In the genomic region with DNA sequence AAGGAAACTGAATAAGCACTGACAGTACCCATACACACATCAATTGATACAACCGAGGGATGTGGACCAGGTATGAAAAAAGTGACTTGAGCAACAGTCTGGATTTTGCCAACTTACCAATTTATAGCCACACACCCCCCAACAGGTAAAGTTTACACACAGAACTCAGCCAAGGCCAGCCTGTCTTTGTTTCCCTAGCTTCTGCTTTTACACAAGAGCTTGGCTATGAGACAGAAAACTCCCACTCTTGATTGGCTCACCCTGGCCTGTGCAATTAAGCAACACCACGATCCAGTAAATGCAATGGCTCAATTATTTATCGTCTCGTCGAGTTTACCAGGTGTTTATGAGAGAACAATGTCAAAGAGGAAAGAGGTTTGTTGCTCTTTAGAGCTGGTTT, we compare ENCODE assay signal across 8 mouse cellular contexts. TPM values are rescaled to one million over a fixed set of nuclear protein-coding genes. Genes with fewer than 3 reads are reported as not detected.
DNase-seq lines count a peak whose midpoint lies in the region; ATAC-seq and TF ChIP-seq lines count a peak whose summit lies in the region.

No protein-coding gene starts in this region.

- WGBS in embryonic facial prominence, embryonic 14.5 days, result 19% methylated on average over 5 of the region's 5 CpGs
- WGBS in hindbrain, embryonic 13.5 days, result 34% methylated on average over 5 of the region's 5 CpGs
- 6% methylated on average over 5 of the region's 5 CpGs for WGBS in liver, embryonic 16.5 days (ENCODE audit: insufficient replicate concordance)
- WGBS in neural tube, embryonic 13.5 days, result 23% methylated on average over 5 of the region's 5 CpGs

- DNase-seq in testis, postnatal 10 days (ENCODE audit: low spot score), result no peak
- peak; percentile 52 for DNase-seq in embryonic facial prominence, embryonic 14.5 days (ENCODE audit: low spot score)
- no peak for DNase-seq in frontal cortex, postnatal 36 days (ENCODE audit: low spot score in 2 of 2)
- DNase-seq in left cerebral cortex, adult 9 months (ENCODE audit: low spot score in 2 of 2), result no peak

- no peaks in the 10 kb centered on the region for H3K27me3 ChIP-seq in testis, adult 2 months (ENCODE audit: control insufficient read depth, insufficient read depth, low read length)
- no peaks in the 10 kb centered on the region for H3K27me3 ChIP-seq in embryonic facial prominence, embryonic 14.5 days (replicated peaks; ENCODE audit: control insufficient read depth, insufficient read depth, low read length)
- H3K27me3 ChIP-seq in hindbrain, embryonic 13.5 days, result 0 out of 2 replicates have a peak, but pooled peaks cover 3% of the 10 kb centered on the region
- H3K27me3 ChIP-seq in liver, embryonic 16.5 days (ENCODE audit: control insufficient read depth, insufficient read depth, low read depth, low read length), result no peaks in the 10 kb centered on the region
- H3K27me3 ChIP-seq in neural tube, embryonic 13.5 days, result no peaks in the 10 kb centered on the region

- H3K4me2 ChIP-seq in embryonic facial prominence, embryonic 14.5 days (ENCODE audit: low read depth, low read length), result peak overlapping the region; percentile 71
- H3K4me2 ChIP-seq in hindbrain, embryonic 13.5 days, result peak overlapping the region; percentile 74
- H3K4me2 ChIP-seq in liver, embryonic 16.5 days (ENCODE audit: low read depth, low read length), result peak overlapping the region; percentile 94
- peak overlapping the region; percentile 71 for H3K4me2 ChIP-seq in neural tube, embryonic 13.5 days

- H3K27ac ChIP-seq in testis, adult 2 months (ENCODE audit: control insufficient read depth, insufficient read depth, low read depth, low read length), result no peak overlapping the region
- H3K27ac ChIP-seq in embryonic facial prominence, embryonic 14.5 days (replicated peaks; ENCODE audit: low read depth, low read length), result no peak overlapping the region
- no peak overlapping the region for H3K27ac ChIP-seq in hindbrain, embryonic 13.5 days
- peak overlapping the region; percentile 55 for H3K27ac ChIP-seq in liver, embryonic 16.5 days (ENCODE audit: low read length)
- peak overlapping the region; percentile 39 for H3K27ac ChIP-seq in neural tube, embryonic 13.5 days (replicated peaks)

- no peak for ATAC-seq in embryonic facial prominence, embryonic 14.5 days (ENCODE audit: low read depth)
- ATAC-seq in hindbrain, embryonic 13.5 days (ENCODE audit: low FRiP score), result no peak
- ATAC-seq in liver, embryonic 16.5 days (ENCODE audit: low read depth), result no peak
- ATAC-seq in neural tube, embryonic 13.5 days (ENCODE audit: low read depth), result no peak

- no peak for TF ChIP-seq POLR2A in testis, adult 2 months (IDR thresholded peaks at IDR 0.05; ENCODE audit: control insufficient read depth, low read depth, low read length)

- H3K4me3 ChIP-seq in testis, adult 2 months (ENCODE audit: control insufficient read depth, low read depth, low read length), result peak overlapping the region; percentile 4; the same call in 1 of the 2 replicates
- H3K4me3 ChIP-seq in embryonic facial prominence, embryonic 14.5 days (ENCODE audit: low read depth, low read length), result peak overlapping the region; percentile 92
- H3K4me3 ChIP-seq in hindbrain, embryonic 13.5 days, result peak overlapping the region; percentile 95
- peak overlapping the region; percentile 95 for H3K4me3 ChIP-seq in liver, embryonic 16.5 days (ENCODE audit: low read depth, low read length)
- H3K4me3 ChIP-seq in neural tube, embryonic 13.5 days, result peak overlapping the region; percentile 98

- H3K4me1 ChIP-seq in testis, adult 2 months (ENCODE audit: control insufficient read depth, insufficient read depth, low read length), result peaks cover 2% of the 10 kb centered on the region
- H3K4me1 ChIP-seq in embryonic facial prominence, embryonic 14.5 days (ENCODE audit: control insufficient read depth, insufficient read depth, low read length), result peaks cover 14% of the 10 kb centered on the region
- H3K4me1 ChIP-seq in hindbrain, embryonic 13.5 days (replicated peaks), result peaks cover 31% of the 10 kb centered on the region
- H3K4me1 ChIP-seq in liver, embryonic 16.5 days (ENCODE audit: control insufficient read depth, low read depth, low read length), result peaks cover 51% of the 10 kb centered on the region
- peaks cover 43% of the 10 kb centered on the region for H3K4me1 ChIP-seq in neural tube, embryonic 13.5 days (replicated peaks)

- TF ChIP-seq CTCF in testis, adult 2 months (IDR thresholded peaks at IDR 0.05; ENCODE audit: control insufficient read depth, insufficient read depth, insufficient replicate concordance, low read depth, low read length), result no peak

- no peaks in the 10 kb centered on the region for H3K9me3 ChIP-seq in embryonic facial prominence, embryonic 14.5 days (ENCODE audit: control insufficient read depth, low read length)
- H3K9me3 ChIP-seq in hindbrain, embryonic 13.5 days, result no peaks in the 10 kb centered on the region
- no peaks in the 10 kb centered on the region for H3K9me3 ChIP-seq in liver, embryonic 16.5 days (replicated peaks; ENCODE audit: control insufficient read depth, low read length)
- H3K9me3 ChIP-seq in neural tube, embryonic 13.5 days, result no peaks in the 10 kb centered on the region

- H3K9ac ChIP-seq in embryonic facial prominence, embryonic 14.5 days (ENCODE audit: low read depth, low read length), result 0 out of 2 replicates have a peak overlapping the region, but pooled peaks have one; percentile 30
- peak overlapping the region; percentile 30; the same call in 1 of the 2 replicates for H3K9ac ChIP-seq in hindbrain, embryonic 13.5 days
- peak overlapping the region; percentile 98 for H3K9ac ChIP-seq in liver, embryonic 16.5 days (ENCODE audit: low read depth, low read length)
- H3K9ac ChIP-seq in neural tube, embryonic 13.5 days, result peak overlapping the region; percentile 94

- H3K36me3 ChIP-seq in testis, adult 2 months (ENCODE audit: control insufficient read depth, insufficient read depth, low read length), result no peaks in the 10 kb centered on the region
- no peaks in the 10 kb centered on the region for H3K36me3 ChIP-seq in embryonic facial prominence, embryonic 14.5 days (ENCODE audit: control insufficient read depth, insufficient read depth, low read length)
- H3K36me3 ChIP-seq in hindbrain, embryonic 13.5 days, result no peaks in the 10 kb centered on the region
- H3K36me3 ChIP-seq in liver, embryonic 16.5 days (ENCODE audit: control insufficient read depth, insufficient read depth), result no peaks in the 10 kb centered on the region
- no peaks in the 10 kb centered on the region for H3K36me3 ChIP-seq in neural tube, embryonic 13.5 days

RNA-seq across cellular contexts. Expression of gene Stat3, which starts 1.2 kb away (rescaled TPM):
- 25.0 and 30.2 TPM in 2 replicates for polyA plus RNA-seq in testis, adult 2 months (2012; rRNA removed)
- 71.4 and 82.9 TPM in 2 replicates for polyA plus RNA-seq in embryonic facial prominence, embryonic 14.5 days (2014; fragmentation: Nextera tagmentation; extraction: Ambion mirVana)
- polyA plus RNA-seq in hindbrain, embryonic 13.5 days (2015; fragmentation: Nextera tagmentation; extraction: Ambion mirVana), result 51.5 and 53.3 TPM in 2 replicates
- 32.8 and 39.2 TPM in 2 replicates for polyA plus RNA-seq in liver, embryonic 16.5 days (2015; fragmentation: Nextera tagmentation; extraction: Ambion mirVana)
- polyA plus RNA-seq in neural tube, embryonic 13.5 days (2015; fragmentation: Nextera tagmentation; extraction: Ambion mirVana), result 72.3 and 82.3 TPM in 2 replicates

RNA-seq across cellular contexts. Expression of gene Cavin1, which starts 32.6 kb away (rescaled TPM):
- polyA plus RNA-seq in testis, adult 2 months (2012; rRNA removed), result 5.1 and 6.1 TPM in 2 replicates
- 145 and 160 TPM in 2 replicates for polyA plus RNA-seq in embryonic facial prominence, embryonic 14.5 days (2014; fragmentation: Nextera tagmentation; extraction: Ambion mirVana)
- polyA plus RNA-seq in hindbrain, embryonic 13.5 days (2015; fragmentation: Nextera tagmentation; extraction: Ambion mirVana), result 42.0 and 43.9 TPM in 2 replicates
- 26.0 and 29.7 TPM in 2 replicates for polyA plus RNA-seq in liver, embryonic 16.5 days (2015; fragmentation: Nextera tagmentation; extraction: Ambion mirVana)
- polyA plus RNA-seq in neural tube, embryonic 13.5 days (2015; fragmentation: Nextera tagmentation; extraction: Ambion mirVana), result 46.7 and 49.3 TPM in 2 replicates

Comparison
In these comparisons a context has a peak if more than half of its experiments do, and no peak if none do; other contexts are left out.
1. H3K27ac ChIP-seq: peak in liver, embryonic 16.5 days (single experiment) and neural tube, embryonic 13.5 days (single experiment); none in testis, adult 2 months (single experiment), embryonic facial prominence, embryonic 14.5 days (single experiment) and hindbrain, embryonic 13.5 days (single experiment).
2. H3K4me3 ChIP-seq: peak in every context shown above with its lines; median percentile 98 in neural tube, embryonic 13.5 days; 95 in hindbrain, embryonic 13.5 days; 95 in liver, embryonic 16.5 days; 92 in embryonic facial prominence, embryonic 14.5 days; 4 in testis, adult 2 months.
3. H3K9ac ChIP-seq: peak in every context shown above with its lines; median percentile 98 in liver, embryonic 16.5 days; 94 in neural tube, embryonic 13.5 days; 30 in embryonic facial prominence, embryonic 14.5 days; 30 in hindbrain, embryonic 13.5 days.
4. Peak in every context shown above with its lines, with median percentiles within 50 percentile points of each other: H3K4me2 ChIP-seq.